Mouse (Mus musculus): ENCODE measurements around the gene Fxyd3. TPM values are rescaled to one million over a fixed set of nuclear protein-coding genes. Genes with fewer than 3 reads are reported as not detected.

Gene Fxyd3
- polyA plus RNA-seq, 1 experiment from 2014 or later, result 1.3 TPM

DNA sequence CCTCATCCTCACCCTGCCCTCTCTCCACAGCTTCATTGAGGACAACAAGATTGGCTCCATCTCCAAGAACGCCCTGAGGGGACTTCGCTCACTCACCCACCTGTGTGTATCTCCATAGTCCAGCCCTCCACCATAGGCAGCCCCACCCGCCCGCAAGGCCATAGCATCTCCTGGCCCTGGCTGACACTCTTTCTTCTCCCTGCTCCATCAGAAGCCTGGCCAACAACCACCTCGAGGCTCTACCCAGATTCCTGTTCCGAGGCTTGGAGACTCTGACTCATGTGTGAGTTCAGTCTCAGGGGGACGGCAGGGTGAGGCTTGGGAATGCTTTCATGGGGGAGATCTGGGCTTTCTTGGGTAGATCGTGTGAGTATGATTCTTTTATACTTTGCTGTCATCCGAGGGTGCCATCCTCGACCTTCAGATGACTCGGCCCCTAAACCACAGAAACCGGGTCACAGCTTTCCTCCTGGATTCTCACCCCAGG, 13.4 kb downstream of the Fxyd3 start:
- H3K9ac ChIP-seq, result no peak overlapping the region
- 0 out of 2 replicates have a peak, but pooled peaks cover 2% of the 10 kb centered on the region for H3K9me3 ChIP-seq
- H3K4me3 ChIP-seq, result no peak overlapping the region
- H3K4me2 ChIP-seq, result no peak overlapping the region
- ATAC-seq (ENCODE audit: low FRiP score), result no peak
- no peaks in the 10 kb centered on the region for H3K36me3 ChIP-seq
- no peaks in the 10 kb centered on the region; the same call in 1 of the 2 replicates for H3K4me1 ChIP-seq (replicated peaks)
- H3K27ac ChIP-seq, result no peak overlapping the region
- WGBS, result 91% methylated on average over 12 of the region's 12 CpGs
- no peaks in the 10 kb centered on the region for H3K27me3 ChIP-seq

DNA sequence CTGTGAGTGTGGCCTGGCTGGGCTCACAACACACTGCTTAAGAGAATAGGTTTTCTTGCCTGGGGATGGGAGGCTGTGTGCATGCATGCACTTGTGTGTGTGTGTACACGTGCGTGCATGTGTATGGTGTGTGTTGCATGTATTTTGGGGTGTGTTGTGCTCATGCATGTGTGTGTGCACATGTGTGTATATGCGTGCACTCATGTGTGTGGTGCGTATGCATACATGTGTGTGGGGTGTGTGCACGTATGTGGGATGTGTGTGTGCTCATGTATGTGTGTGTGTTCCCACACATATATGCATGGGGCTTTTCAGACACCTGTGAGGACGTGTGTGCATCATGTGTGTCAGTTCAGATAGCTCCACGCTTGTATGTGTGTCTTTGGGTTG, 15.9 kb downstream of the Fxyd3 start:
- Histone ChIP-seq H3K27ac (no peak overlapping the region), H3K27me3 (0 out of 2 replicates have a peak, but pooled peaks cover 2% of the 10 kb centered on the region), H3K4me1 (replicated peaks) (0 out of 2 replicates have a peak, but pooled peaks cover under 1% of the 10 kb centered on the region), H3K9ac (peak overlapping the region; percentile 51; the same call in 1 of the 2 replicates), H3K9me3 (no peaks in the 10 kb centered on the region), H3K4me2 (no peak overlapping the region), H3K36me3 (no peaks in the 10 kb centered on the region), H3K4me3 (no peak overlapping the region)
- no peak for ATAC-seq (ENCODE audit: low FRiP score)
- WGBS, result 91% methylated on average over 7 of the region's 7 CpGs

DNA sequence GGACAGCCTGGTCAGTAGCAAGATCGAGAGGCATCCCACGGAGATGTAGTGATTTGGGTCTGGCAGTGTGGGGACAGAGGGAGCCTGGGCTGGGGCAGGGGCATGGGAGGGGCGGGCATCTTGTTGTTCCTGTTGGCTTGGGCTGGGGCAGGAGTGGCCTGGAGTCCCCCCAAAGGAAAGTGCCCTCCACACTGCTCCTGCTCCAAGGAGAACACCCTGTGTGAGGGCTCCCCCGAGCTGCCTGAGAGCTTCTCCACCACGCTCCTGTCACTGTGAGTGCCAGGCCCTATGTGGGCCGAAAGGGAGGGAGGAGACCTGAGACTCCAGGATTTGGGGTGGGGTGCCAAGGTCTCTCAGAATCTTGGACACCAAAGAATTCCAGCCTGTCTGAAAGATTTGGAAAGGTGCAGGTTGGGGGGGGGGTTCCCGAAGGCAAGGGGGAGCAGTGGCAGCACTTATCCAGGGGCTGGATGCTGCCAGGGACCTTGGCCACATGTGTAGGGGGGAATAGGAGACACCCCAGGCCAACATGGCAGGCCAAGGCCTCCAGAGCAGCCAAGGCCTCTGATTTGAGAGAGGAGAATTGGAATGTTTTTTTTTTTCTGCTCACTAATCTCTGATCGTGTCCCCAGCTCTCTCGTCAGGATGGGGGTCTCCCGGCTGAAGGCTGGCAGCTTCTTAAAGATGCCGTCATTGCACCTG, 16.4 kb downstream of the Fxyd3 start:
- 56% methylated on average over 11 of the region's 11 CpGs for WGBS

DNA sequence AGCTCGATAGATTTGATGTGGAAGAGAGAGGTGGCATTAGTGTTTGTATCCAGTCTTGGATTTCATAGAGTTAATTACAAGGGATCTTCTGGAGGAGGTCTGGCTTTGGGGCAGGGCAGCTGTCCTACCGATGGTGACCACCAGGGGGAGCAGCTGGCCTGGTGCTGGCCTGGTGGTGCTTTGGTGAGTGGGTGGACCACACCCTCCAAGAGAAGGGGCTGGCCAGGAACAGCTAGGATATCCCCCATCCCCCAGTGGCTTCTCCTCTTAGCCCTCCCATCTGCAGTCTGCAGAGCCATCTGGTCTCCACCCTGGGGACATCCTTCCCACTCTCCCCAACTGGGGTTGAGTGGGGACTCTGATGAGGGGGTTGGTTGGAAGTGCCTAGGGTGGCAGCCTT, 17.4 kb downstream of the Fxyd3 start, which contains the start of gene Lgi4:
Lgi4 (plus strand) TSS at position 235 of the 400 bp plus-strand sequence.
- H3K4me1 ChIP-seq (replicated peaks), result peaks cover 12% of the 10 kb centered on the region
- peaks cover 12% of the 10 kb centered on the region for H3K27me3 ChIP-seq
- ATAC-seq (ENCODE audit: low FRiP score), result 0 out of 2 replicates have a peak, but pooled peaks have one; percentile 41
- no peak within 1 kb of the TSS for H3K4me3 ChIP-seq
- 10% methylated on average over 2 of the region's 2 CpGs for WGBS
- H3K27ac ChIP-seq, result 0 out of 2 replicates have a peak within 1 kb of the TSS, but pooled peaks have one; percentile 35
- H3K9ac ChIP-seq, result no peak within 1 kb of the TSS; the same call in 1 of the 2 replicates
- no peaks in the 10 kb centered on the region for H3K36me3 ChIP-seq
- no peak within 1 kb of the TSS for H3K4me2 ChIP-seq
- H3K9me3 ChIP-seq, result no peaks in the 10 kb centered on the region

More for the DNA sequence above, 16.4 kb downstream of the Fxyd3 start:
- H3K4me1 ChIP-seq (replicated peaks), result peaks cover 5% of the 10 kb centered on the region
- 0 out of 2 replicates have a peak overlapping the region, but pooled peaks have one; percentile 35 for H3K27ac ChIP-seq
- H3K9me3 ChIP-seq, result no peaks in the 10 kb centered on the region
- peak overlapping the region; percentile 51; the same call in 1 of the 2 replicates for H3K9ac ChIP-seq
- peaks cover 2% of the 10 kb centered on the region; the same call in 1 of the 2 replicates for H3K27me3 ChIP-seq
- no peak overlapping the region for H3K4me2 ChIP-seq
- no peak overlapping the region for H3K4me3 ChIP-seq
- no peak for ATAC-seq (ENCODE audit: low FRiP score)
- no peaks in the 10 kb centered on the region for H3K36me3 ChIP-seq

GRCm38 (mm10) chr7:31058211-31058610, 18.3 kb downstream of the Fxyd3 start:
- H3K4me3 ChIP-seq, result no peak overlapping the region
- H3K9ac ChIP-seq, result no peak overlapping the region
- H3K4me1 ChIP-seq (replicated peaks), result peaks cover 16% of the 10 kb centered on the region
- 88% methylated on average over 6 of the region's 6 CpGs for WGBS
- H3K36me3 ChIP-seq, result no peaks in the 10 kb centered on the region
- no peak overlapping the region for H3K27ac ChIP-seq
- no peak for ATAC-seq (ENCODE audit: low FRiP score)
- H3K4me2 ChIP-seq, result no peak overlapping the region
- peaks cover 21% of the 10 kb centered on the region for H3K27me3 ChIP-seq
- no peaks in the 10 kb centered on the region for H3K9me3 ChIP-seq

DNA sequence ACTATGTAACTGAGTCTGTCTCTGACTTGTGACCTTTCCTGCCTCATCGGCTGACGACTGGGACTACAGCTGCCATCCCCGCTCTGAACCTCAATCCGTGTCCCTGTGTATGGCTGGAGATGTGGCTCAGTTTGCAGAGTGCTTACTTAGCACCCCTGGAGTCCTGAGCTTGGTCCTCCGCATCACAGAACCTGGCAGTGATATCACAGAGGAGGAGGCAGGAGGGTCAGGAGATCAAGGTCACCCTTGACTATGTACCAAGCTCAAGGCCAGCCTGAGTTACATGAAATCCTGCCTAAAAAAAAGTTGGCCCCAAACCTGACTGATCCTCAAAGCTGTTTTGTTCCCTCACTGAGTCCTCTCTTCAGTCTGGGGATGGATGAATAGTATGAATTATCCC, 18.8 kb downstream of the Fxyd3 start:
- Histone ChIP-seq H3K9me3 (no peaks in the 10 kb centered on the region), H3K27me3 (peaks cover 26% of the 10 kb centered on the region), H3K4me2 (no peak overlapping the region), H3K4me1 (replicated peaks) (peaks cover 21% of the 10 kb centered on the region), H3K27ac (no peak overlapping the region), H3K4me3 (no peak overlapping the region), H3K9ac (no peak overlapping the region), H3K36me3 (no peaks in the 10 kb centered on the region)
- 79% methylated on average over 5 of the region's 5 CpGs for WGBS
- ATAC-seq (ENCODE audit: low FRiP score), result no peak

DNA sequence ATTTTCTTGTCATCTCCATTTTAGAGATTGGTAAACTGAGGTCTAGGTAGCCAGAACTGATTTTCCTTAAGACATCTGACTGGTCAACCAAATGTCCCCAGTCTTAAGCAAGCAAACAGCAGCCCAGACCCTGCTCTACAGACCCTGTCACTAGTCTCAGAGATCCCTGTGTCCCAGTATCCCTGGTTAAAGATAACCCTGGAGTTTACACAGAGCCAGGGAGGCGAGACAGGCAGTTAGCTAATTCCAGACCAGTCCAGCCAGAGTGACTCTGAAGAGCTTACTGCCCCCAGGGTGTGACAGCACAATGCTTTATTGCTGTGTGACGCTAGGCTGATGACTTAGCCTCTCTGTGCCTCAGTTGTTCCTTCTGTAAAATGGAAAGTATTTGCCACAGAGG, 19.4 kb downstream of the Fxyd3 start, which contains the start of gene Fxyd1:
Fxyd1 (minus strand) TSS at position 129 of the 400 bp plus-strand sequence.
- Histone ChIP-seq H3K27me3 (peaks cover 32% of the 10 kb centered on the region), H3K4me1 (replicated peaks) (peaks cover 27% of the 10 kb centered on the region), H3K4me3 (no peak within 1 kb of the TSS), H3K9me3 (no peaks in the 10 kb centered on the region), H3K4me2 (no peak within 1 kb of the TSS), H3K9ac (no peak within 1 kb of the TSS), H3K27ac (no peak within 1 kb of the TSS), H3K36me3 (no peaks in the 10 kb centered on the region)
- 87% methylated on average over 2 of the region's 2 CpGs for WGBS
- no peak for ATAC-seq (ENCODE audit: low FRiP score)

DNA sequence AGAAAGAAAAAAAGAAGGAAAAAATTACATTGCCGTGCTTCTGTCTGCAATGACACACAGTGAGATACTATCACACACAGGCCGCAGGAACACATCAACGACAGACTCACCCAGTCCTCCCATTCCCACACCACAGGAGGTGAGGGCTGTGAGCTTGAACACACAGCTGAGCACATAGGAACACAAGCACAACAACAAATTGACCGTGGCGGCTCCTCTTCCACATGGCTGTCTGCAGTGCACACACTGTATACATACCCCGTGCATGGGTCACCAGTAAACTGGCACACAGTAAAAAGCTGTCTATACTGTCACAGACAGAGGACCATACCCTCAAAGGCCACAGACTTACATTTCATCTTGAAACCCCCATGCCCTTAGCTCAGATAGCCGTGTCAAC, 20.1 kb downstream of the Fxyd3 start:
- Histone ChIP-seq H3K36me3 (no peaks in the 10 kb centered on the region), H3K27ac (no peak overlapping the region), H3K27me3 (peaks cover 39% of the 10 kb centered on the region), H3K4me2 (no peak overlapping the region), H3K9me3 (no peaks in the 10 kb centered on the region), H3K4me3 (no peak overlapping the region), H3K4me1 (replicated peaks) (peaks cover 33% of the 10 kb centered on the region), H3K9ac (no peak overlapping the region)
- 81% methylated on average over 7 of the region's 7 CpGs for WGBS
- no peak for ATAC-seq (ENCODE audit: low FRiP score)

DNA sequence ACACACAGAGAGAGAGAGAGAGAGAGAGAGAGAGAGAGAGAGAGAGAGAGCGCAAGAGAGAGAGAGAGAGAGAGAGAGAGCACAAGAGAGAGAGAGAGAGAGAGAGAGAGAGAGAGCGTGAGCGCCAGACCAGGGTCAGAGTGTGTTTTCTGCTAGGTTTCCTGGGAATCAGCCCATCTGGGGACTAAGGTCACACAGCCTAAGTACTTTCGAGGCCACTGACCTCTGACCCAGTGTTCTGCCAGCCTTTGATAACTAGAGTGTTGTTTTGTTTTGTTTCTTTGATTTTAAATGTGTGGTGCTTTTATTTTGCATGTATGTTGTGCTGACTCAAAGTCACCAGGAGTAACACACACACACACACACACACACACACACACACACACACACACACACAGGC, 20.6 kb downstream of the Fxyd3 start:
- Histone ChIP-seq H3K27me3 (peaks cover 44% of the 10 kb centered on the region), H3K36me3 (no peaks in the 10 kb centered on the region), H3K4me3 (no peak overlapping the region), H3K4me2 (no peak overlapping the region), H3K27ac (no peak overlapping the region), H3K9ac (no peak overlapping the region), H3K9me3 (no peaks in the 10 kb centered on the region), H3K4me1 (replicated peaks) (peaks cover 39% of the 10 kb centered on the region)
- no peak for ATAC-seq (ENCODE audit: low FRiP score)
- WGBS, result 31% methylated on average over 4 of the region's 4 CpGs

DNA sequence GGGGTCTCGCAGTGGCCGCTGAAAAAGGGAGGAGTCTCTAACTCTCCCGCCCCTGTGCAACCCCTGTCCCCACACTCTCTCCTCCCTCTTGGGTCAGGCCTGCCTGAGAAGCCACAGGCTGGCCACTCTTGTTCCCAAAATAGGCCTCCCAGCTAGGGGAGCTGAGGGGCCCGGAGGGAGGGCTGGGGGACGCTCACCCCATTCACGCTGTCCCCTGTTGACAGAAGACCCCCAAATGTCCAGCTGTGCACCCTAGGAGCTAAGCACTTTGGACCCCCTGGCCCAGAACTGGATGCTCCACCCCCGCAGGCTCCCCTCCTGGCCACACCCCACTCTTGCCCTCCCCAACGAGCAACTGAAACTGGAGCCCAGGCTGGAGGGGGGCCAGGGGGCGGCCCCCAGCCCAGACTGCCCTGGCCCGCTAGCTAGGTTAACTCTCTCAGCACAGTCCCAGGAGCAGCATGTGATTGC, 21.1 kb downstream of the Fxyd3 start:
- Histone ChIP-seq H3K4me3 (no peak overlapping the region), H3K4me2 (peak overlapping the region; percentile 23; the same call in 1 of the 2 replicates), H3K4me1 (replicated peaks) (peaks cover 44% of the 10 kb centered on the region), H3K9me3 (no peaks in the 10 kb centered on the region), H3K27me3 (peaks cover 49% of the 10 kb centered on the region), H3K36me3 (no peaks in the 10 kb centered on the region), H3K27ac (no peak overlapping the region), H3K9ac (peak overlapping the region; percentile 24; the same call in 1 of the 2 replicates)
- no peak for ATAC-seq (ENCODE audit: low FRiP score)
- WGBS, result 4% methylated on average over 9 of the region's 10 CpGs

DNA sequence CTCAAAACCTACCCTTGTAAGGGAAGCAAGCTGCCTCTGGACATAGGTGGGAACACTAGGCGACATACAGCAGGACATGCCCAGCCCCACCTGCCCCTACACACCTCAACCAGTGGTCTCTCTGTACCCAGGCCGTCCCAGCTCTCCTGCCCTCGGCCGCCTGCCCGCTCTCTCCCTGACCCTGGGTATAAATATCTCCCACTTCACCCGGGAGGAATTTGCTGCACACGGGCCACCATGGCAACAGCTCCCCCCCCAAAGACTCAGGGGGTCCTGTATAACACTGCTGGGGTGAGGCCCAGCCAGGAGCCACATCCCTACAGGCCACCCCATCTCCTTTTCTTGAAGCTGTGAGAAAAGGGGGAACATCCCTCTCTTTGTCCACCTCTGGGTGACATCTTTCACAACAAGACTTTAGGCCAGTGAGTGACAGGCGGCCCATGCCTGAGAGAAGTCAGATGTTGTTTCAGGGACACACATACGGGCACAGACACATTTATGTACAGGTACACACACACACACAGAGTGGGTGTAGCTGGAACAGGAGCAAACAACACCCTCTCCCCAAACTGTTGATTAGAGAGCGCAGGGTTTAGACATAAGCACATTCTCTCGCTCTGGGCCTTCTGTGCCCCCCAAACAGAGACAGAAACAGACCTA, 21.7 kb downstream of the Fxyd3 start:
- Histone ChIP-seq H3K9me3 (no peaks in the 10 kb centered on the region), H3K27me3 (peaks cover 53% of the 10 kb centered on the region), H3K4me2 (peak overlapping the region; percentile 23; the same call in 1 of the 2 replicates), H3K36me3 (no peaks in the 10 kb centered on the region), H3K9ac (peak overlapping the region; percentile 24; the same call in 1 of the 2 replicates), H3K4me3 (no peak overlapping the region), H3K4me1 (replicated peaks) (peaks cover 50% of the 10 kb centered on the region), H3K27ac (no peak overlapping the region)
- WGBS, result 40% methylated on average over 11 of the region's 11 CpGs
- ATAC-seq (ENCODE audit: low FRiP score), result no peak

- Histone ChIP-seq H3K4me2 (no peak overlapping the region), H3K27ac (no peak overlapping the region), H3K9ac (no peak overlapping the region; the same call in 1 of the 2 replicates), H3K9me3 (no peaks in the 10 kb centered on the region), H3K27me3 (peaks cover 53% of the 10 kb centered on the region), H3K4me3 (no peak overlapping the region), H3K4me1 (replicated peaks) (peaks cover 58% of the 10 kb centered on the region), H3K36me3 (no peaks in the 10 kb centered on the region)
- no peak for ATAC-seq (ENCODE audit: low FRiP score)
- WGBS, result 26% methylated on average over 10 of the region's 10 CpGs
These were observed 22.5 kb downstream of the Fxyd3 start for GRCm38 (mm10) chr7:31053882-31054447.
